Mouse (Mus musculus) liver, embryonic 13.5 days (tissue): ENCODE results near the gene Btd. TPM values are rescaled to one million over a fixed set of nuclear protein-coding genes. Genes with fewer than 3 reads are reported as not detected.

ENCODE experiments used
- ATAC-seq: fragments of 200-750 bp; cut with Nextera tagmentation; 2 replicates; pipeline ENCODE4 v1.8.0; 2017; ENCODE audit warnings: low read depth, mild to moderate bottlenecking, moderate number of reproducible peaks, moderate library complexity
- DNase-seq: peaks from one replicate; pipeline ENCODE4 v3.0.0; 2022
- H3K27ac ChIP-seq: fragments of 300-500 bp; sonication (generic); 2 replicates; pipeline ENCODE4 v1.5.1; 2015; ENCODE audit warnings: moderate library complexity, mild to moderate bottlenecking, inconsistent platforms
- H3K27me3 ChIP-seq: fragments of 300-500 bp; sonication (generic); 2 replicates; pipeline ENCODE4 v1.6.1; 2015; ENCODE audit warnings: mild to moderate bottlenecking, inconsistent platforms
- H3K36me3 ChIP-seq: fragments of 300-500 bp; sonication (generic); 2 replicates; pipeline ENCODE4 v1.6.1; 2015; ENCODE audit warnings: mild to moderate bottlenecking, inconsistent platforms
- H3K4me1 ChIP-seq: fragments of 300-500 bp; sonication (generic); replicated peaks from 2 replicates; pipeline ENCODE4 v1.6.1; 2015; ENCODE audit warnings: inconsistent platforms
- H3K4me2 ChIP-seq: fragments of 300-500 bp; sonication (generic); 2 replicates; pipeline ENCODE4 v1.6.1; 2015; ENCODE audit warnings: inconsistent platforms, mild to moderate bottlenecking, moderate library complexity
- H3K4me3 ChIP-seq: fragments of 300-500 bp; sonication (generic); replicated peaks from 2 replicates; pipeline ENCODE4 v1.5.1; 2015; ENCODE audit warnings: mild to moderate bottlenecking, inconsistent platforms
- H3K9ac ChIP-seq: fragments of 300-500 bp; sonication (generic); 2 replicates; pipeline ENCODE4 v1.6.1; 2015; ENCODE audit warnings: mild to moderate bottlenecking, inconsistent platforms
- H3K9me3 ChIP-seq: fragments of 300-500 bp; sonication (generic); replicated peaks from 2 replicates; pipeline ENCODE4 v1.6.1; 2016; ENCODE audit warnings: inconsistent platforms
- WGBS: fragments of 180-500 bp; shearing (Covaris S2); methylation state at CpG from one replicate; pipeline ENCODE4 v1.1.7; 2015; ENCODE audit not compliant: insufficient replicate concordance; 5-methylcytosine and 5-hydroxymethylcytosine counted together
- polyA plus RNA-seq: library from polyadenylated mRNA; unstranded; fragments of >200 nt; fragmentation: Nextera tagmentation; extraction: Ambion mirVana; gene quantifications from 2 replicates; pipeline ENCODE4 v1.2.1, GENCODE M21; 2015

Gene Btd
- polyA plus RNA-seq, 1 experiment from 2014 or later: 8.9 TPM

GRCm38 (mm10) chr14:31617204-31617603 is 23.6 kb upstream of the Btd start:
- ATAC-seq (no peak), DNase-seq (no peak)
- WGBS: 79% methylated on average over 9 of the region's 9 CpGs
- H3K9ac ChIP-seq: no peak overlapping the region
- no peak overlapping the region for H3K4me2 ChIP-seq
- no peaks in the 10 kb centered on the region for H3K27me3 ChIP-seq
- H3K4me1 ChIP-seq: 0 out of 2 replicates have a peak, but pooled peaks cover 4% of the 10 kb centered on the region
- H3K36me3 ChIP-seq: 0 out of 2 replicates have a peak, but pooled peaks cover 2% of the 10 kb centered on the region
- H3K4me3 ChIP-seq: no peak overlapping the region
- H3K27ac ChIP-seq: no peak overlapping the region
- H3K9me3 ChIP-seq: no peaks in the 10 kb centered on the region

- DNase-seq: no peak
- no peaks in the 10 kb centered on the region for H3K9me3 ChIP-seq
- no peak for ATAC-seq
- WGBS: 53% methylated on average over 3 of the region's 3 CpGs
- no peak overlapping the region for H3K9ac ChIP-seq
- H3K27ac ChIP-seq: no peak overlapping the region
- 0 out of 2 replicates have a peak, but pooled peaks cover 2% of the 10 kb centered on the region for H3K36me3 ChIP-seq
- no peaks in the 10 kb centered on the region for H3K27me3 ChIP-seq
- H3K4me2 ChIP-seq: no peak overlapping the region
- H3K4me3 ChIP-seq: no peak overlapping the region
- 0 out of 2 replicates have a peak, but pooled peaks cover 4% of the 10 kb centered on the region for H3K4me1 ChIP-seq
These were observed 22.8 kb upstream of the Btd start for GRCm38 (mm10) chr14:31617997-31618396.

GRCm38 (mm10) chr14:31620591-31621223 is 20.1 kb upstream of the Btd start:
- Histone ChIP-seq H3K4me2 (no peak overlapping the region), H3K4me1 (0 out of 2 replicates have a peak, but pooled peaks cover 4% of the 10 kb centered on the region), H3K36me3 (no peaks in the 10 kb centered on the region), H3K27me3 (no peaks in the 10 kb centered on the region), H3K27ac (no peak overlapping the region), H3K9ac (no peak overlapping the region), H3K9me3 (no peaks in the 10 kb centered on the region), H3K4me3 (no peak overlapping the region)
- DNase-seq (no peak), ATAC-seq (no peak)
- 72% methylated on average over 9 of the region's 9 CpGs for WGBS

- Histone ChIP-seq H3K4me3 (no peak overlapping the region), H3K9ac (no peak overlapping the region), H3K36me3 (no peaks in the 10 kb centered on the region), H3K4me2 (no peak overlapping the region), H3K4me1 (0 out of 2 replicates have a peak, but pooled peaks cover 4% of the 10 kb centered on the region), H3K27ac (no peak overlapping the region), H3K9me3 (no peaks in the 10 kb centered on the region), H3K27me3 (no peaks in the 10 kb centered on the region)
- no peak for DNase-seq
- ATAC-seq: no peak
- 74% methylated on average over 12 of the region's 12 CpGs for WGBS
These were observed 18.1 kb upstream of the Btd start for GRCm38 (mm10) chr14:31622748-31623147.

- WGBS: 75% methylated on average over 7 of the region's 7 CpGs
- no peaks in the 10 kb centered on the region for H3K36me3 ChIP-seq
- DNase-seq (no peak), ATAC-seq (no peak)
- no peak overlapping the region for H3K9ac ChIP-seq
- H3K4me1 ChIP-seq: no peaks in the 10 kb centered on the region
- H3K27ac ChIP-seq: no peak overlapping the region
- no peak overlapping the region for H3K4me3 ChIP-seq
- no peaks in the 10 kb centered on the region for H3K27me3 ChIP-seq
- H3K9me3 ChIP-seq: no peaks in the 10 kb centered on the region
- no peak overlapping the region for H3K4me2 ChIP-seq
These were observed 10.2 kb upstream of the Btd start for GRCm38 (mm10) chr14:31630677-31631076.

GRCm38 (mm10) chr14:31640346-31640889 is 410 bp upstream of the Btd start, which contains the start of gene Gm49387:
Gm49387 (minus strand) TSS chr14:31640878.
- peak; percentile 2; the same call in 1 of the 2 replicates for ATAC-seq

GRCm38 (mm10) chr14:31641506-31642155 is 803 bp downstream of the Btd start:
- H3K4me3 ChIP-seq: peak overlapping the region; percentile 78
- H3K9me3 ChIP-seq: no peaks in the 10 kb centered on the region
- DNase-seq (no peak), ATAC-seq (no peak)
- 57% methylated on average over 9 of the region's 9 CpGs for WGBS
- H3K27me3 ChIP-seq: no peaks in the 10 kb centered on the region
- H3K4me2 ChIP-seq: peak overlapping the region; percentile 92
- peaks cover 25% of the 10 kb centered on the region for H3K4me1 ChIP-seq
- H3K9ac ChIP-seq: peak overlapping the region; percentile 87
- H3K27ac ChIP-seq: peak overlapping the region; percentile 88
- H3K36me3 ChIP-seq: no peaks in the 10 kb centered on the region; the same call in 1 of the 2 replicates

More at GRCm38 (mm10) chr14:31640346-31640889, 410 bp upstream of the Btd start, which contains the start of gene Gm49387:
- Histone ChIP-seq H3K27ac (peak within 1 kb of the TSS; percentile 88), H3K9me3 (no peaks in the 10 kb centered on the region), H3K9ac (peak within 1 kb of the TSS; percentile 87), H3K4me2 (peak within 1 kb of the TSS; percentile 92), H3K27me3 (no peaks in the 10 kb centered on the region), H3K4me3 (peak within 1 kb of the TSS; percentile 78), H3K4me1 (peaks cover 23% of the 10 kb centered on the region), H3K36me3 (no peaks in the 10 kb centered on the region; the same call in 1 of the 2 replicates)
- WGBS: 6% methylated on average over 26 of the region's 26 CpGs
- DNase-seq: no peak

GRCm38 (mm10) chr14:31644183-31644830 is 3.5 kb downstream of the Btd start:
- H3K9ac ChIP-seq: no peak overlapping the region
- H3K9me3 ChIP-seq: no peaks in the 10 kb centered on the region
- 81% methylated on average over 5 of the region's 5 CpGs for WGBS
- no peak for ATAC-seq
- peaks cover 25% of the 10 kb centered on the region for H3K4me1 ChIP-seq
- H3K36me3 ChIP-seq: no peaks in the 10 kb centered on the region; the same call in 1 of the 2 replicates
- no peak overlapping the region for H3K27ac ChIP-seq
- H3K4me2 ChIP-seq: no peak overlapping the region
- H3K4me3 ChIP-seq: no peak overlapping the region
- no peaks in the 10 kb centered on the region for H3K27me3 ChIP-seq
- no peak for DNase-seq

GRCm38 (mm10) chr14:31644931-31645547 is 4.2 kb downstream of the Btd start:
- ATAC-seq (no peak), DNase-seq (no peak)
- Histone ChIP-seq H3K27me3 (no peaks in the 10 kb centered on the region), H3K36me3 (no peaks in the 10 kb centered on the region; the same call in 1 of the 2 replicates), H3K4me3 (no peak overlapping the region), H3K9me3 (no peaks in the 10 kb centered on the region), H3K27ac (no peak overlapping the region), H3K4me2 (no peak overlapping the region), H3K9ac (no peak overlapping the region), H3K4me1 (peaks cover 21% of the 10 kb centered on the region)
- WGBS: 51% methylated on average over 3 of the region's 3 CpGs

- ATAC-seq: no peak
- WGBS: 79% methylated on average over 7 of the region's 7 CpGs
These were observed 5.1 kb downstream of the Btd start for GRCm38 (mm10) chr14:31645920-31646319.

More at GRCm38 (mm10) chr14:31645920-31646319, 5.1 kb downstream of the Btd start:
- Histone ChIP-seq H3K4me3 (no peak overlapping the region), H3K9ac (no peak overlapping the region), H3K27me3 (no peaks in the 10 kb centered on the region), H3K27ac (no peak overlapping the region), H3K9me3 (no peaks in the 10 kb centered on the region), H3K36me3 (no peaks in the 10 kb centered on the region; the same call in 1 of the 2 replicates), H3K4me2 (no peak overlapping the region), H3K4me1 (peaks cover 17% of the 10 kb centered on the region)
- DNase-seq: no peak
